Mouse (Mus musculus): Measurements from ENCODE around the gene Rasd1. TPM values are rescaled to one million over a fixed set of nuclear protein-coding genes. Genes with fewer than 3 reads are reported as not detected.
A peak's percentile ranks its signal among the peaks of the same experiment; 100 is the strongest.

Gene Rasd1
- polyA plus RNA-seq, 1 experiment from 2014 or later, result 1.7 TPM

- no peak for ATAC-seq (ENCODE audit: low read depth)
- WGBS (ENCODE audit: insufficient replicate concordance), result 46% methylated on average over 9 of the region's 9 CpGs
- H3K9ac ChIP-seq (ENCODE audit: low read depth, low read length), result no peak overlapping the region
Measured at GRCm38 (mm10) chr11:59932560-59933337, 32.0 kb downstream of the Rasd1 start.

GRCm38 (mm10) chr11:59930031-59930430 lies 34.7 kb downstream of the Rasd1 start:
- Histone ChIP-seq H3K4me3 (ENCODE audit: low read depth, low read length) (no peak overlapping the region), H3K27me3 (ENCODE audit: control insufficient read depth, insufficient read depth, low read depth, low read length) (no peaks in the 10 kb centered on the region; the same call in none of the 2 replicates), H3K4me2 (ENCODE audit: low read depth, low read length) (no peak overlapping the region), H3K9ac (ENCODE audit: low read depth, low read length) (no peak overlapping the region), H3K4me1 (ENCODE audit: control insufficient read depth, low read depth, low read length) (no peaks in the 10 kb centered on the region), H3K9me3 (replicated peaks; ENCODE audit: control insufficient read depth, low read length) (no peaks in the 10 kb centered on the region), H3K36me3 (ENCODE audit: control insufficient read depth, insufficient read depth) (no peaks in the 10 kb centered on the region), H3K27ac (ENCODE audit: low read length) (no peak overlapping the region)
- 55% methylated on average over 4 of the region's 4 CpGs for WGBS (ENCODE audit: insufficient replicate concordance)
- ATAC-seq (ENCODE audit: low read depth), result no peak

More at GRCm38 (mm10) chr11:59932560-59933337, 32.0 kb downstream of the Rasd1 start:
- H3K27me3 ChIP-seq (ENCODE audit: control insufficient read depth, insufficient read depth, low read depth, low read length), result no peaks in the 10 kb centered on the region; the same call in none of the 2 replicates
- no peaks in the 10 kb centered on the region for H3K9me3 ChIP-seq (replicated peaks; ENCODE audit: control insufficient read depth, low read length)
- H3K4me3 ChIP-seq (ENCODE audit: low read depth, low read length), result no peak overlapping the region
- H3K36me3 ChIP-seq (ENCODE audit: control insufficient read depth, insufficient read depth), result no peaks in the 10 kb centered on the region
- H3K4me2 ChIP-seq (ENCODE audit: low read depth, low read length), result no peak overlapping the region
- no peak overlapping the region for H3K27ac ChIP-seq (ENCODE audit: low read length)
- H3K4me1 ChIP-seq (ENCODE audit: control insufficient read depth, low read depth, low read length), result no peaks in the 10 kb centered on the region

GRCm38 (mm10) chr11:59921265-59921664 lies 43.5 kb downstream of the Rasd1 start:
- Histone ChIP-seq H3K36me3 (ENCODE audit: control insufficient read depth, insufficient read depth) (no peaks in the 10 kb centered on the region), H3K9me3 (replicated peaks; ENCODE audit: control insufficient read depth, low read length) (no peaks in the 10 kb centered on the region), H3K4me2 (ENCODE audit: low read depth, low read length) (peak overlapping the region; percentile 28; the same call in 1 of the 2 replicates), H3K9ac (ENCODE audit: low read depth, low read length) (no peak overlapping the region), H3K27me3 (ENCODE audit: control insufficient read depth, insufficient read depth, low read depth, low read length) (no peaks in the 10 kb centered on the region), H3K27ac (ENCODE audit: low read length) (no peak overlapping the region), H3K4me3 (ENCODE audit: low read depth, low read length) (peak overlapping the region; percentile 12; the same call in 1 of the 2 replicates), H3K4me1 (ENCODE audit: control insufficient read depth, low read depth, low read length) (peaks cover 26% of the 10 kb centered on the region)
- WGBS (ENCODE audit: insufficient replicate concordance), result 31% methylated on average over 7 of the region's 7 CpGs
- ATAC-seq (ENCODE audit: low read depth), result peak; percentile 58

- peak overlapping the region; percentile 12; the same call in 1 of the 2 replicates for H3K9ac ChIP-seq (ENCODE audit: low read depth, low read length)
- peak; percentile 61 for ATAC-seq (ENCODE audit: low read depth)
- no peak overlapping the region; the same call in 1 of the 2 replicates for H3K27ac ChIP-seq (ENCODE audit: low read length)
- no peaks in the 10 kb centered on the region for H3K9me3 ChIP-seq (replicated peaks; ENCODE audit: control insufficient read depth, low read length)
- no peaks in the 10 kb centered on the region for H3K36me3 ChIP-seq (ENCODE audit: control insufficient read depth, insufficient read depth)
- 14% methylated on average over 5 of the region's 5 CpGs for WGBS (ENCODE audit: insufficient replicate concordance)
- peak overlapping the region; percentile 18; the same call in 1 of the 2 replicates for H3K4me3 ChIP-seq (ENCODE audit: low read depth, low read length)
- H3K4me1 ChIP-seq (ENCODE audit: control insufficient read depth, low read depth, low read length), result peaks cover 26% of the 10 kb centered on the region
- peak overlapping the region; percentile 35; the same call in 1 of the 2 replicates for H3K4me2 ChIP-seq (ENCODE audit: low read depth, low read length)
- no peaks in the 10 kb centered on the region for H3K27me3 ChIP-seq (ENCODE audit: control insufficient read depth, insufficient read depth, low read depth, low read length)
Measured at GRCm38 (mm10) chr11:59920331-59920730, 44.4 kb downstream of the Rasd1 start.

GRCm38 (mm10) chr11:59919401-59919800 lies 45.3 kb downstream of the Rasd1 start:
- H3K4me1 ChIP-seq (ENCODE audit: control insufficient read depth, low read depth, low read length), result peaks cover 26% of the 10 kb centered on the region
- H3K9ac ChIP-seq (ENCODE audit: low read depth, low read length), result no peak overlapping the region
- H3K27ac ChIP-seq (ENCODE audit: low read length), result peak overlapping the region; percentile 68
- no peaks in the 10 kb centered on the region for H3K9me3 ChIP-seq (replicated peaks; ENCODE audit: control insufficient read depth, low read length)
- H3K4me2 ChIP-seq (ENCODE audit: low read depth, low read length), result peak overlapping the region; percentile 35; the same call in 1 of the 2 replicates
- H3K4me3 ChIP-seq (ENCODE audit: low read depth, low read length), result no peak overlapping the region
- no peaks in the 10 kb centered on the region for H3K27me3 ChIP-seq (ENCODE audit: control insufficient read depth, insufficient read depth, low read depth, low read length)
- H3K36me3 ChIP-seq (ENCODE audit: control insufficient read depth, insufficient read depth), result no peaks in the 10 kb centered on the region
- peak; percentile 64 for ATAC-seq (ENCODE audit: low read depth)
- WGBS (ENCODE audit: insufficient replicate concordance), result 19% methylated on average over 3 of the region's 3 CpGs

- no peak overlapping the region for H3K9ac ChIP-seq (ENCODE audit: low read depth, low read length)
- H3K4me1 ChIP-seq (ENCODE audit: control insufficient read depth, low read depth, low read length), result peaks cover 26% of the 10 kb centered on the region
- no peaks in the 10 kb centered on the region for H3K36me3 ChIP-seq (ENCODE audit: control insufficient read depth, insufficient read depth)
- no peak overlapping the region for H3K4me3 ChIP-seq (ENCODE audit: low read depth, low read length)
- no peaks in the 10 kb centered on the region for H3K27me3 ChIP-seq (ENCODE audit: control insufficient read depth, insufficient read depth, low read depth, low read length)
- H3K4me2 ChIP-seq (ENCODE audit: low read depth, low read length), result no peak overlapping the region
- WGBS (ENCODE audit: insufficient replicate concordance), result 12% methylated on average over 4 of the region's 4 CpGs
- ATAC-seq (ENCODE audit: low read depth), result peak; percentile 49
- H3K9me3 ChIP-seq (replicated peaks; ENCODE audit: control insufficient read depth, low read length), result no peaks in the 10 kb centered on the region
- 0 out of 2 replicates have a peak overlapping the region, but pooled peaks have one; percentile 14 for H3K27ac ChIP-seq (ENCODE audit: low read length)
Measured at GRCm38 (mm10) chr11:59918014-59918413, 46.7 kb downstream of the Rasd1 start.

GRCm38 (mm10) chr11:59913702-59914101 lies 51.0 kb downstream of the Rasd1 start:
- Histone ChIP-seq H3K4me1 (ENCODE audit: control insufficient read depth, low read depth, low read length) (peaks cover 6% of the 10 kb centered on the region), H3K27ac (ENCODE audit: low read length) (no peak overlapping the region), H3K36me3 (ENCODE audit: control insufficient read depth, insufficient read depth) (no peaks in the 10 kb centered on the region), H3K4me3 (ENCODE audit: low read depth, low read length) (no peak overlapping the region), H3K9me3 (replicated peaks; ENCODE audit: control insufficient read depth, low read length) (no peaks in the 10 kb centered on the region), H3K9ac (ENCODE audit: low read depth, low read length) (no peak overlapping the region), H3K4me2 (ENCODE audit: low read depth, low read length) (no peak overlapping the region), H3K27me3 (ENCODE audit: control insufficient read depth, insufficient read depth, low read depth, low read length) (no peaks in the 10 kb centered on the region)
- ATAC-seq (ENCODE audit: low read depth), result no peak
- 67% methylated on average over 4 of the region's 4 CpGs for WGBS (ENCODE audit: insufficient replicate concordance)
